Mouse (Mus musculus) midbrain, embryonic 12.5 days (tissue): ENCODE measurements around the gene Fzd2. TPM values are rescaled to one million over a fixed set of nuclear protein-coding genes. Genes with fewer than 3 reads are reported as not detected.
A peak's percentile ranks its signal among the peaks of the same experiment; 100 is the strongest.
"Not testable (repeated sequence)": the region's sequence is repeated elsewhere in the genome, so short reads cannot be mapped to it uniquely, and the experiment has no call there.

ENCODE experiments used
- ATAC-seq: fragments of 200-750 bp; cut with Nextera tagmentation; 2 replicates; pipeline ENCODE4 v1.8.0; 2017; ENCODE audit warnings: low read depth, moderate TSS enrichment, moderate library complexity; ENCODE audit not compliant: low FRiP score
- H3K27ac ChIP-seq: fragments of 300-500 bp; sonication (generic); replicated peaks from 2 replicates; pipeline ENCODE4 v1.5.1; 2016; ENCODE audit warnings: mild to moderate bottlenecking
- H3K27me3 ChIP-seq: fragments of 300-500 bp; sonication (generic); 2 replicates; pipeline ENCODE4 v1.6.1; 2016; ENCODE audit warnings: mild to moderate bottlenecking
- H3K36me3 ChIP-seq: fragments of 300-500 bp; sonication (generic); 2 replicates; pipeline ENCODE4 v1.6.1; 2016
- H3K4me1 ChIP-seq: fragments of 300-500 bp; sonication (generic); 2 replicates; pipeline ENCODE4 v1.6.1; 2016
- H3K4me2 ChIP-seq: fragments of 300-500 bp; sonication (generic); replicated peaks from 2 replicates; pipeline ENCODE4 v1.6.1; 2016; ENCODE audit warnings: mild to moderate bottlenecking, moderate library complexity
- H3K4me3 ChIP-seq: fragments of 300-500 bp; sonication (generic); 2 replicates; pipeline ENCODE4 v1.5.1; 2016; ENCODE audit warnings: mild to moderate bottlenecking
- H3K9ac ChIP-seq: fragments of 300-500 bp; sonication (generic); replicated peaks from 2 replicates; pipeline ENCODE4 v1.6.1; 2016; ENCODE audit warnings: mild to moderate bottlenecking, moderate library complexity
- H3K9me3 ChIP-seq: fragments of 300-500 bp; sonication (generic); 2 replicates; pipeline ENCODE4 v1.6.1; 2016; ENCODE audit warnings: mild to moderate bottlenecking
- WGBS: fragments of 180-500 bp; shearing (Covaris S2); methylation state at CpG from one replicate; pipeline ENCODE4 v1.1.7; 2016; 5-methylcytosine and 5-hydroxymethylcytosine counted together
- polyA plus RNA-seq: library from polyadenylated mRNA; unstranded; fragments of >200 nt; fragmentation: Nextera tagmentation; extraction: Ambion mirVana; gene quantifications from 2 replicates; pipeline ENCODE4 v1.2.1, GENCODE M21; 2016

Gene Fzd2
- polyA plus RNA-seq, 1 experiment from 2014 or later, result 37.9 TPM

- 13% methylated on average over 5 of the region's 5 CpGs for WGBS
- Histone ChIP-seq H3K36me3 (no peaks in the 10 kb centered on the region), H3K4me2 (no peak overlapping the region), H3K27me3 (peaks cover 43% of the 10 kb centered on the region), H3K4me1 (peaks cover 44% of the 10 kb centered on the region), H3K27ac (0 out of 2 replicates have a peak overlapping the region, but pooled peaks have one; percentile 80), H3K9me3 (peaks cover 7% of the 10 kb centered on the region; the same call in 1 of the 2 replicates), H3K4me3 (no peak overlapping the region), H3K9ac (no peak overlapping the region)
- no peak for ATAC-seq
Measured at GRCm38 (mm10) chr11:102582736-102583135, 21.5 kb upstream of the Fzd2 start.

- H3K27ac ChIP-seq, result no peak overlapping the region
- ATAC-seq, result no peak
Measured at GRCm38 (mm10) chr11:102586445-102587130, 17.6 kb upstream of the Fzd2 start.

GRCm38 (mm10) chr11:102587554-102587953 is 16.6 kb upstream of the Fzd2 start:
- H3K36me3 ChIP-seq, result no peaks in the 10 kb centered on the region
- H3K9me3 ChIP-seq, result peaks cover 7% of the 10 kb centered on the region; the same call in 1 of the 2 replicates
- peaks cover 27% of the 10 kb centered on the region for H3K27me3 ChIP-seq
- H3K9ac ChIP-seq, result no peak overlapping the region
- no peak overlapping the region for H3K27ac ChIP-seq
- no peak for ATAC-seq
- peaks cover 6% of the 10 kb centered on the region for H3K4me1 ChIP-seq
- no peak overlapping the region for H3K4me3 ChIP-seq
- no peak overlapping the region for H3K4me2 ChIP-seq
- 68% methylated on average over 3 of the region's 3 CpGs for WGBS

More at GRCm38 (mm10) chr11:102586445-102587130, 17.6 kb upstream of the Fzd2 start:
- H3K9ac ChIP-seq, result no peak overlapping the region
- H3K4me1 ChIP-seq, result peaks cover 15% of the 10 kb centered on the region
- H3K9me3 ChIP-seq, result peaks cover 7% of the 10 kb centered on the region; the same call in 1 of the 2 replicates
- H3K4me3 ChIP-seq, result no peak overlapping the region
- peaks cover 35% of the 10 kb centered on the region for H3K27me3 ChIP-seq
- no peak overlapping the region for H3K4me2 ChIP-seq
- H3K36me3 ChIP-seq, result no peaks in the 10 kb centered on the region
- 87% methylated on average over 4 of the region's 4 CpGs for WGBS

GRCm38 (mm10) chr11:102595341-102595820 is 8.8 kb upstream of the Fzd2 start:
- 0 out of 2 replicates have a peak, but pooled peaks have one; percentile 19 for ATAC-seq

GRCm38 (mm10) chr11:102599912-102600311 is 4.3 kb upstream of the Fzd2 start:
- H3K27me3 ChIP-seq, result peaks cover 3% of the 10 kb centered on the region; the same call in 1 of the 2 replicates
- H3K27ac ChIP-seq, result no peak overlapping the region
- H3K36me3 ChIP-seq, result no peaks in the 10 kb centered on the region
- H3K4me2 ChIP-seq, result no peak overlapping the region
- no peak for ATAC-seq
- no peaks in the 10 kb centered on the region for H3K9me3 ChIP-seq
- peaks cover 25% of the 10 kb centered on the region for H3K4me1 ChIP-seq
- H3K9ac ChIP-seq, result no peak overlapping the region
- no peak overlapping the region for H3K4me3 ChIP-seq
- WGBS, result 87% methylated on average over 3 of the region's 3 CpGs

More at GRCm38 (mm10) chr11:102595341-102595820, 8.8 kb upstream of the Fzd2 start:
- Histone ChIP-seq H3K27me3 (no peaks in the 10 kb centered on the region), H3K27ac (peak overlapping the region; percentile 75), H3K4me1 (peaks cover 21% of the 10 kb centered on the region), H3K4me2 (0 out of 2 replicates have a peak overlapping the region, but pooled peaks have one; percentile 3), H3K36me3 (no peaks in the 10 kb centered on the region), H3K4me3 (no peak overlapping the region), H3K9ac (no peak overlapping the region), H3K9me3 (no peaks in the 10 kb centered on the region)
- 0% methylated on average over 3 of the region's 4 CpGs for WGBS

GRCm38 (mm10) chr11:102602816-102603495 is 1.2 kb upstream of the Fzd2 start:
- H3K27me3 ChIP-seq, result peaks cover 8% of the 10 kb centered on the region
- no peaks in the 10 kb centered on the region for H3K9me3 ChIP-seq
- peak overlapping the region; percentile 86 for H3K4me2 ChIP-seq
- no peaks in the 10 kb centered on the region for H3K36me3 ChIP-seq
- peak overlapping the region; percentile 99 for H3K27ac ChIP-seq
- H3K4me1 ChIP-seq, result peaks cover 18% of the 10 kb centered on the region
- 1% methylated on average over 13 of the region's 13 CpGs for WGBS
- H3K9ac ChIP-seq, result peak overlapping the region; percentile 97
- H3K4me3 ChIP-seq, result peak overlapping the region; percentile 88
- ATAC-seq, result no peak

GRCm38 (mm10) chr11:102603496-102603850 is 723 bp upstream of the Fzd2 start:
- peak; percentile 72 for ATAC-seq
- Histone ChIP-seq H3K27ac (peak overlapping the region; percentile 99), H3K9me3 (no peaks in the 10 kb centered on the region), H3K4me2 (peak overlapping the region; percentile 86), H3K4me3 (peak overlapping the region; percentile 88), H3K9ac (peak overlapping the region; percentile 97), H3K4me1 (peaks cover 23% of the 10 kb centered on the region), H3K27me3 (peaks cover 8% of the 10 kb centered on the region), H3K36me3 (no peaks in the 10 kb centered on the region)
- WGBS, result under 1% methylated on average over 10 of the region's 10 CpGs

- under 1% methylated on average over 72 of the region's 74 CpGs for WGBS
- H3K9ac ChIP-seq, result peak overlapping the region; percentile 97
- ATAC-seq, result peak; percentile 41
- H3K9me3 ChIP-seq, result no peaks in the 10 kb centered on the region
- peaks cover 38% of the 10 kb centered on the region for H3K4me1 ChIP-seq
- H3K27ac ChIP-seq, result peak overlapping the region; percentile 99
- peak overlapping the region; percentile 86 for H3K4me2 ChIP-seq
- H3K36me3 ChIP-seq, result no peaks in the 10 kb centered on the region
- peak overlapping the region; percentile 88 for H3K4me3 ChIP-seq
- H3K27me3 ChIP-seq, result peaks cover 18% of the 10 kb centered on the region
Measured at GRCm38 (mm10) chr11:102604777-102605552, 769 bp downstream of the Fzd2 start.

- H3K4me1 ChIP-seq, result peaks cover 46% of the 10 kb centered on the region
- H3K27me3 ChIP-seq, result peaks cover 19% of the 10 kb centered on the region
- under 1% methylated on average over 62 of the region's 62 CpGs for WGBS
- no peaks in the 10 kb centered on the region for H3K36me3 ChIP-seq
- peak overlapping the region; percentile 97 for H3K9ac ChIP-seq
- peak overlapping the region; percentile 86 for H3K4me2 ChIP-seq
- H3K27ac ChIP-seq, result peak overlapping the region; percentile 99
- ATAC-seq, result no peak
- no peaks in the 10 kb centered on the region for H3K9me3 ChIP-seq
- peak overlapping the region; percentile 88 for H3K4me3 ChIP-seq
Measured at GRCm38 (mm10) chr11:102605553-102606416, 1.6 kb downstream of the Fzd2 start.

- Histone ChIP-seq H3K27me3 (peaks cover 20% of the 10 kb centered on the region), H3K36me3 (no peaks in the 10 kb centered on the region), H3K27ac (peak overlapping the region; percentile 49), H3K4me1 (peaks cover 55% of the 10 kb centered on the region), H3K9ac (peak overlapping the region; percentile 97), H3K4me3 (peak overlapping the region; percentile 88), H3K4me2 (peak overlapping the region; percentile 86), H3K9me3 (no peaks in the 10 kb centered on the region)
- no peak for ATAC-seq
- WGBS, result under 1% methylated on average over 12 of the region's 12 CpGs
Measured at GRCm38 (mm10) chr11:102606751-102607171, 2.6 kb downstream of the Fzd2 start.

GRCm38 (mm10) chr11:102607201-102607600 is 3.0 kb downstream of the Fzd2 start:
- Histone ChIP-seq H3K4me1 (peaks cover 53% of the 10 kb centered on the region), H3K9ac (peak overlapping the region; percentile 97), H3K27me3 (peaks cover 23% of the 10 kb centered on the region), H3K4me2 (peak overlapping the region; percentile 86), H3K27ac (peak overlapping the region; percentile 49), H3K4me3 (peak overlapping the region; percentile 88)
- H3K9me3 ChIP-seq, H3K36me3 ChIP-seq, ATAC-seq: not testable (repeated sequence)
- WGBS, result under 1% methylated on average over 12 of the region's 12 CpGs
